ENCODE assay signal across 15 mouse cellular contexts in the genomic region with DNA sequence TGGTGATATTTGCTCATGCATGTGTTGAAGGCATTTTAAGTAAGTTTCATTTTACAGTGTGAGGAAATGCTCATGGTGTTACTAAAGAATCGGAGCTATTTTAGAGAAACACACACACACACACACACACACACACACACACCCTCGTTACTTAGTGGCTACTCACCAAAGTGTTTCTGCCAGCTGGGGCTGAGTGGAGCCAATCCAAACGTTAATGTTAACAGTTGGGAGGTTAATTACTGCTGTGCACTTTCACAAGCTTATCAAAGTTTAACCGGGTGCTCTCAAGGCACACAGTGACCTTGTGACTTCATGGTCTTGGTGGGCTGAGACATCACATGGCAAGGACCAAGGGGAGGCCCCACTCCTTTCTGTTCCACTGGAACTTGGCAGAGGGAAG. TPM values are rescaled to one million over a fixed set of nuclear protein-coding genes. Genes with fewer than 3 reads are reported as not detected.
DNase-seq lines count a peak whose midpoint lies in the region; ATAC-seq lines count a peak whose summit lies in the region.
"Had no signal": no experiment of that assay in that cellular context is flagged by ENCODE, and none has a peak within 500 bp of the region (broad histone marks: within the 10 kb centered on the region; RNA-seq: fewer than 3 reads in every experiment).

No protein-coding gene starts in this region.

- whole genome bisulfite sequencing in heart, embryonic 10.5 days = 32% methylated on average over 4 of the region's 4 CpGs
- 15% methylated on average over 4 of the region's 4 CpGs for WGBS in heart, embryonic 14.5 days

- H3K27ac ChIP-seq in heart, embryonic 10.5 days = peak overlapping the region; percentile 56; the same call in 1 of the 2 replicates
- H3K27ac ChIP-seq in heart, embryonic 14.5 days (replicated peaks in 1 of 2; ENCODE audit: control insufficient read depth in 1 of 2, insufficient read depth in 1 of 2, low read depth in 2 of 2, low read length in 2 of 2) = peak overlapping the region in 1 of 2 experiments; percentile 64; a peak in 1 of 4 replicates
- H3K27ac ChIP-seq: embryonic facial prominence, embryonic 13.5 days; neural tube, embryonic 15.5 days had no signal

- intact Hi-C loops in gastrocnemius, postnatal 36 days (cut with DNase I) = no loop called here

- H3K4me3 ChIP-seq in heart, embryonic 10.5 days = no peak overlapping the region
- no peak overlapping the region for H3K4me3 ChIP-seq in heart, embryonic 14.5 days (ENCODE audit: control insufficient read depth in 1 of 2, insufficient read depth in 1 of 2, low read depth in 1 of 2, low read length in 2 of 2)
- H3K4me3 ChIP-seq: embryonic facial prominence, embryonic 13.5 days; neural tube, embryonic 15.5 days had no signal

- no peak; the same call in 1 of the 2 replicates for ATAC-seq in heart, embryonic 14.5 days (ENCODE audit: insufficient number of reproducible peaks, insufficient read depth, low FRiP score, low read depth)
- ATAC-seq: CD4-positive, CD25-positive, alpha-beta regulatory T cell, adult 4 months had no signal

- H3K27me3 ChIP-seq in heart, embryonic 10.5 days (ENCODE audit: insufficient read depth, poor library complexity, severe bottlenecking) = no peaks in the 10 kb centered on the region
- no peaks in the 10 kb centered on the region for H3K27me3 ChIP-seq in heart, embryonic 14.5 days (ENCODE audit: control insufficient read depth, insufficient read depth, low read length)
- H3K27me3 ChIP-seq: embryonic facial prominence, embryonic 13.5 days; neural tube, embryonic 15.5 days had no signal

- H3K36me3 ChIP-seq in heart, embryonic 10.5 days = peaks cover 10% of the 10 kb centered on the region; the same call in 1 of the 2 replicates
- peaks cover 9% of the 10 kb centered on the region; the same call in 1 of the 2 replicates for H3K36me3 ChIP-seq in heart, embryonic 14.5 days (ENCODE audit: control insufficient read depth, insufficient read depth, low read length)
- H3K36me3 ChIP-seq: embryonic facial prominence, embryonic 13.5 days; neural tube, embryonic 15.5 days had no signal

- H3K4me1 ChIP-seq in heart, embryonic 10.5 days = peaks cover 38% of the 10 kb centered on the region
- H3K4me1 ChIP-seq in heart, embryonic 14.5 days (ENCODE audit: control insufficient read depth in 2 of 2, insufficient read depth in 2 of 2, low read length in 2 of 2) = peaks cover 16 to 41% of the 10 kb centered on the region in 2 experiments
- H3K4me1 ChIP-seq: neural tube, embryonic 15.5 days had no signal

- DNase-seq in heart, embryonic 10.5 days (ENCODE audit: low spot score) = no peak
- DNase-seq in heart, adult 8-10 months (ENCODE audit: low spot score) = no peak
- DNase-seq in kidney, adult 8-10 months = peak; percentile 78 to 83
- DNase-seq in lung, postnatal 14 days = peak; percentile 31
- no peak for DNase-seq in spleen, adult 18-20 months
- no peak for DNase-seq in gastrocnemius, postnatal 36 days
- DNase-seq: cerebellum, postnatal 14 days; midbrain, embryonic 14.5 days; right cerebral cortex, postnatal 4 days; thymus, adult 18-20 months had no signal

- H3K9me3 ChIP-seq in heart, embryonic 10.5 days = no peaks in the 10 kb centered on the region
- no peaks in the 10 kb centered on the region for H3K9me3 ChIP-seq in heart, embryonic 14.5 days (ENCODE audit: control insufficient read depth, low read length)
- H3K9me3 ChIP-seq: embryonic facial prominence, embryonic 13.5 days; neural tube, embryonic 15.5 days had no signal

- no peak overlapping the region for H3K9ac ChIP-seq in heart, embryonic 14.5 days (ENCODE audit: low read length)
- H3K9ac ChIP-seq: embryonic facial prominence, embryonic 13.5 days; neural tube, embryonic 15.5 days had no signal

- H3K4me2 ChIP-seq in heart, embryonic 14.5 days (ENCODE audit: low read length) = peak overlapping the region; percentile 22; the same call in 1 of the 2 replicates
- H3K4me2 ChIP-seq: embryonic facial prominence, embryonic 13.5 days; neural tube, embryonic 15.5 days had no signal

RNA-seq across cellular contexts. Expression of gene Adamts9, which starts 21.4 kb away (rescaled TPM):
- polyA plus RNA-seq in heart, embryonic 10.5 days (2016; fragmentation: Nextera tagmentation; extraction: Ambion mirVana) = 6.1 and 9.7 TPM in 2 replicates
- total RNA-seq in heart, adult 8-10 months (2022) = 10 to 100 TPM in 3 of 4 experiments, 1 to 10 TPM in 1; 5.9 to 12.6 (median 11.5) TPM
- 6.2 and 6.7 TPM in 2 replicates for polyA plus RNA-seq in heart, embryonic 14.5 days (2014; fragmentation: Nextera tagmentation; extraction: Ambion mirVana)
- 1 to 10 TPM; 6.2 to 7.6 TPM for total RNA-seq in gastrocnemius, postnatal 36 days (2021)

RNA-seq across cellular contexts. Expression of gene Gm15737, which starts 52.7 kb away (rescaled TPM):
- 0.10 and 0.17 TPM in 2 replicates for polyA plus RNA-seq in heart, embryonic 10.5 days (2016; fragmentation: Nextera tagmentation; extraction: Ambion mirVana)
- total RNA-seq in heart, adult 8-10 months (2022) = under 1 TPM; 0.20 to 0.72 (median 0.27) TPM
- 0.39 and 0.61 TPM in 2 replicates for polyA plus RNA-seq in heart, embryonic 14.5 days (2014; fragmentation: Nextera tagmentation; extraction: Ambion mirVana)
- total RNA-seq in gastrocnemius, postnatal 36 days (2021) = under 1 TPM; 0.51 to 0.76 TPM
- polyA plus RNA-seq: CD4-positive, CD25-positive, alpha-beta regulatory T cell, adult 4 months; embryonic facial prominence, embryonic 13.5 days; liver, embryonic 16.5 days; midbrain, embryonic 14.5 days; neural tube, embryonic 15.5 days had no signal

Comparison
In these comparisons a context has a peak if more than half of its experiments do, and no peak if none do; other contexts are left out.
1. DNase-seq: peak in kidney, adult 8-10 months (2 of 2) and lung, postnatal 14 days (single experiment); none in heart, embryonic 10.5 days (single experiment), heart, adult 8-10 months (single experiment), spleen, adult 18-20 months (0 of 2) and gastrocnemius, postnatal 36 days (0 of 2).